Mouse (Mus musculus) c-Kit-negative CD71-positive TER-119-positive erythroid progenitor cells, embryonic 14.5 days (primary cell): Measurements from ENCODE around the gene Caly.

ENCODE experiments used
- DNase-seq: peaks from one replicate; pipeline ENCODE4 v3.0.0-alpha.2; 2013; ENCODE audit warnings: low read depth, low spot score

The Caly gene

GRCm38 (mm10) chr7:140090601-140091000 lies 8.3 kb upstream of the Caly start:
- no peak for DNase-seq

- no peak for DNase-seq
These were observed 723 bp downstream of the Caly start for GRCm38 (mm10) chr7:140081408-140082241.

- no peak for DNase-seq
These were observed 1.7 kb downstream of the Caly start for GRCm38 (mm10) chr7:140080503-140081156.

GRCm38 (mm10) chr7:140078711-140079110 lies 3.6 kb downstream of the Caly start:
- peak; percentile 17 for DNase-seq

GRCm38 (mm10) chr7:140077698-140078097 lies 4.7 kb downstream of the Caly start:
- no peak for DNase-seq

- no peak for DNase-seq
These were observed 12.2 kb downstream of the Caly start for GRCm38 (mm10) chr7:140070042-140070711.

DNA sequence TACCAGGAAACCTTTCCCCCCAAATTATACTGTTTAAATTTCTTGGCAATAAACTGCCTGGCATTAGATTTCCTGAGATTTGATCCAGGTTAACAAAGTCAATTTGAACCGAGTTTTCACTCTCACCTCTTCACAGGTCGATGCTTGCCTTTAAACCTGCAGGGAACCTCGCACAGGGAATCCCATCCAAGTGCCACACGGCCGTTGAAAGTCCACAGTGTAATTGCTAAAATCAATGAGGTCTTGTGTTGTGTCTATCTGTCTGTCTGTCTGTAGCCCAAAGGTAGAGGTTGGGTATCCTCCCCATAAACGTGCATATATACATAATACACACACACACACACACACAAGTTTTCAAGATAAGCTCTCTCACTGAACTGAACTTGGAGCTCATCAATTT lies 15.0 kb downstream of the Caly start:
- DNase-seq: no peak

GRCm38 (mm10) chr7:140063092-140063491 lies 19.3 kb downstream of the Caly start:
- DNase-seq: peak; percentile 30

DNA sequence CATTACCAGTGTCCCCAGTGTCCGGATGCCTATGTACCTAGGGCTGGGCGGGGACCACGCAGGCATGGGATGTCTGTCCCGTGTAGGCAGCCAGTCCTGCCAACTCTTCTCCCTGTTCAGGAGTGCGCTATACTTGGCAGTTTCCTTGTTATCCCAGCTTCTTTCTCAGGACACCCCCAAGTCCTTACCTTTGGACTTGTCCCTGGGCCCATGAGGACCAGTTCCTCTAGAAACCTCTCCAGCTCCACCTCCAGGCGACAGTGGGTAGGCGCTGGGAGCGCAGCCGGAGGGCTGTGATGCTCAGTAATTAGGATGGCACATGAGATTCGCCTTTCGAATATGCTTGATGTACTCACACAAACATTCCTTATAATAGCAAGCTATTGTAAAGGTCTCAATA lies 20.0 kb downstream of the Caly start:
- DNase-seq: no peak

DNA sequence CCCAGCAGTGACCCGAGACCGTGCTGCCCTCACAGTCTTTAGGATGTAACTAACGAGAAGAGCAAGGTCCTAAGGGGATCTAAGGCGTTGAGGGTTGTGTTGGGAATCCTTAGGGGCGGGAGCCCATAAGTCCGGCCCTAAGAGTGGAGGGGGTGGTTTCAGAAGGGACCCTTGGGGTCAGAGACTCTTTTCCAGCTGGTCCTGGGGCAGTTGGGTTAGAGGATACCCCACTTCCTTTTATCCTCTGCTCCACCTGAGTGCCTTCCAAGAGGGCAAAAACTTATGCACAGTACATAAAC lies 20.6 kb downstream of the Caly start:
- DNase-seq: no peak

- DNase-seq: no peak
These were observed 21.2 kb downstream of the Caly start for GRCm38 (mm10) chr7:140060936-140061831.

DNA sequence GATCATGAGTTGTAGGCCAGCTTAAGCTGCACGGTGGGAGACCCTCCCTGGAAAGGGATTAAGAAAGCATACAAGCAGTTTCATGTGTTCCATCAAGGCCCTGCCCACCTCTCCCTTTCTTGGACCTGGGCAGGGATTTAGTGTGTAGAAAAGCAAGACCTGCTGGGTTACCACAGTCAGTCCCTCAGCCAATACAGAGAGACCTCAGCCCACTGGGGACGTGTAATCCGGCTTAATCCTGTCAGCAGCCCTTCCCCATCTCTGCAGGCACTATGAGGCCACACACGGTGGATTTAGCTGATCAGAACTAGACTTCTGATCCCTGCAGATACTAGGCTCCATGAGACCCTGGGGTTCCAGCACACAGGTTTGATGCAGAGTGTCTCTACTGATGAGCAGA lies 22.7 kb downstream of the Caly start:
- no peak for DNase-seq

GRCm38 (mm10) chr7:140058528-140058927 lies 23.8 kb downstream of the Caly start:
- no peak for DNase-seq

DNA sequence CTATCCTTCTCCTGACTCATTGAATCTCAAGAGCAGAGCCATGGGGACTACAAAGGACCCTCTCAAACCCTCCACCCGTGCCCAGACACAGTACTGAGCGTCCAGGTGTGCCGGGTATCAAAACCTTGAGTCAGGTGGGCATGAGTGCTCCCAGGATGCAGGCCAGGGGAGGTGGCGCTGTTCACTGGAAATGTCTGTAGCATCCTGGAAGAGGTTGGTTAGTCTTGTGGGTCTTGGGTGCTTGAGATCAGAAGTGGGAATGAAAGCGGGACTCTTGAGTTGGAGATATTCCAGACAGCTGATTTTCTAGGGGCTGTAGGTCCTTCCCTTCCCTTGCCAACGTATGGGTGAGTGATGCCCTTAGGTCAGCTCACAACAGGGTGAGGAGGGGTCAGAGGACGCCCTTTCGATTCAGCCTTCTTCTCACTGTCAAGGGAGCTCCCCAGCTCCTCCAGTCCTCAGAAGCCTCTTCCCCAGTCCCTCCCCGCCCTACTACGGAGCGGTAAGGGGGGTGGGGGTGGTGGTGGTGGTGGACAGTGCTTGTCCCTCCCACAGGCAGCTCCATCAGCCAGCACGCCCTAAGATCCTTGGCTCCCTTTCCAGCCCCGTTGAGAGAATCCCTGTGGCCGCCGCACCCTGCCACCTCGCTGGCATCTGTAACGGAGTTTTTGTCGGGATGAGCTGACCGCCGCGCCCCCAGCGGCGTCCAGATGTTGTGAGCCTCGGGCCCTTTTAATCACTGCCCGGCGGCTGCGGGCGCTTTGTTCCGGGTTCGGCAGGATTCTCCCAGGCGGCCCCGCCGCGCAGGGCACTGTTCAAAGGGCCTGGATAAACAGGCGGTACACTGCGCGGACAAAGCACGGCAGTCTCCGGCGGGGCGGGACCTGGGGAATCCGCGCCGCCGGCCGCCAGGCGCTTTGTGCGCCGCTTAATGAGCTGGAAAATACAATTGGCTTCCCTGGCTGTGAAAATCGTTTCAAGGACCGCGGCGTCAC lies 24.6 kb downstream of the Caly start:
- no peak for DNase-seq

DNA sequence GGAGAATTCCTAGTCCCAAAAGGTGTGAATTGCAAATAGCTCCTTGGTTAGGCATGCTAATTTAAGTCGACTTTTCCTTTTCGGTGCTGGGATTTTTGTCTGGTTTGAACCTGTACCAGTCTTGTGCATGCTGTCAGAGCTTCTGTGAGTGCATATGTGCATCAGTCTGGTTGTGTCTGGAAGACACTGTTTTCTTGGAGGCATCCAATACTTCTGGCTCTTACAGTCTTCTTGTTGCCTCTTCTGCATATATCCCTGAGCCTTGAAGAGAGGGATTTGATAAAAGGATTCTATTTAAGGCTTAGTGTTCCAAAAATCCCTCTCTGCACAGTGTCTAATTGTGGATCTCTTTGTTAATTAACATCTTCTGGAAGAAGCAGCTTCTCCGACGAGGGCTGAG lies 28.2 kb downstream of the Caly start:
- no peak for DNase-seq

DNA sequence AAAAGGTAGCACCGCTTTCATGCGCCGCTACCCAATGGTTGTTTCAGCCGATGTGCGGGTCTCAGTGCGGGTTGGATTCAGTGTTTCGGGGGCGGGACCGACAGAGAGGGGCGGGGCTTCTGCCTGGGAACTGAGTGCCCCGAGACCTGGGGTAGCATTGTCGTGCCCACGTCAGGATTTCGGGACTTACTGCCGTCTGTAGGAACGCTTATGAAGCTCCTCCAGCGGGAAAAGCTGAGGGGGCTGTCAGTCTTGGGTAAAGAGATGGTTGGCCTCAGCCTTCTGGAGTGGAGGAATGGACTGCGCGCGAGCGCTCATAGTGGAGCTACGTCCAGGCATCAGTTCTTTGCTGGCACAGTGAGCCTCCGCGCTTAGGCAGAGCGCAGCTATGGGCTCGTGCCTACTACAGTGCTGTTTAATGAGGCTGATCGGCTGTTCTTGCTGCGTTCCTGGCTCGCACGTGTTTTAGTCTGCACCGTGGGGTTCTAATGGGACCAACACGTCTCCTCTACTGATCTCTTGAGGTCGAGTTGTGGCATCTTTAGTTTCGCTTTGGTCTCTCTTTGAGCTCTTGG lies 33.1 kb downstream of the Caly start:
- DNase-seq: no peak

DNA sequence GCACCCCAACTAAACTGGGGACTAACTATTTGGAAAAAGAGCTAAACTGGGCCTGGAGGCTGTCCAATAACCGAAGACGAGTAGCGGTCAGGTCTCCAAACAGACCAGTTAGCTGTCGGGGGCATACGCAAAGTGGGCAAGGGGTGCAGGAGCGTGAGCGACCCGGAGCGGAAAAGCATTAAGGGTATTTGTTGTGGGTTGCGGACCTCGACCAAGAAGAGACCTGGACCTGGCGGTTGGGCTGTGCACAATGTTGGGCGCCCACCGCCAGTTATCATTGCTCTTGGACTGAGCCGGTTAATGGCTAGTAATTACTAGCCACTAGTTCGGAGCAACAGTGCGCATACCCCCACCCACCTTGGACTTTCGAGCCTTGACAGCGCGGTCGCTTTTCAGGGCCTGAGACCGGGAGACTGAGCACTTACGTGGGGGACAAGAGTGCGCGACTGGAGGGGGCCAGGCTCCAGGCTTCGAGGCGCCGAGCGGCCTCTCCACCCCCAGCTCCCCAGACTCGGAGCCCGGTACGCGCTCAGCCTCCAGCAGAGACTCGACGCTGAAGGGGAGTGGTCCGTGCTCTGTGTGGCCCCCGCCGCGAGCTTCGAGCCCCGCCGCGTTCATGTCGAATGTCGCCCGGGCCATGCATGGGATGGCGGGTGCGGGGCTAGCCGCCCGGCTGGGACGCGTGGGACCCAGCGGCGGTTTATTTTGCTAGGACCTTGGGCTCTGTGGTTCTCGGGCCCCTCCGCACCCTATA lies 33.8 kb downstream of the Caly start, which contains the start of gene Msx3:
Gene Msx3 (minus strand): TSS at position 729 of the 754 bp plus-strand sequence.
- DNase-seq: no peak

GRCm38 (mm10) chr7:140047811-140048311 lies 34.5 kb downstream of the Caly start:
- no peak for DNase-seq

DNA sequence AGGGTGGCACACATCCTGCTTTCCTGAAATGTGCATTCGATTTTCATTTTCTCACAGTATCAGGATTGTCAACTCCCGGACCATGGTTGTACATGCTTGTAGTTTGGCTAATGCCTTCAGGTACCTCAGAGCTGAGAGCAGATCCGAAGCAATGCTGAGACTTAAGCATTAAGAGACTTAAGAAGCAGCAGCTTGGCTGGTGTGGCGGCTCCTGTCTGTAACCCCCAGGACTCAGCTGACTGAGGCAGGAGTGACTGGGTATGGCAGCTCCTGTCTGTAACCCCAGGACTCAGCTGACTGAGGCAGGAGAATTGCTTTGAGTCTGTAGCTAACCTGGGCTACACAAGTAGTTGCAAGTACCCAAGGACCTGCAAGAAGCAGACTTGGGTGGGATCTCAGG lies 36.8 kb downstream of the Caly start:
- DNase-seq: no peak
